Comparison of ENCODE assay signal across 9 mouse cellular contexts in genomic region chr4:108387106-108387505, GRCm38 (mm10). TPM values are rescaled to one million over a fixed set of nuclear protein-coding genes. Genes with fewer than 3 reads are reported as not detected.
DNase-seq lines count a peak whose midpoint lies in the region; ATAC-seq and TF ChIP-seq lines count a peak whose summit lies in the region.
"Had no signal": no experiment of that assay in that cellular context is flagged by ENCODE, and none has a peak within 500 bp of the region (broad histone marks: within the 10 kb centered on the region; RNA-seq: fewer than 3 reads in every experiment).

No protein-coding gene starts in this region.

- H3K27ac ChIP-seq in left cerebral cortex, adult 2 months, result no peak overlapping the region
- peak overlapping the region; percentile 89 for H3K27ac ChIP-seq in forebrain, embryonic 10.5 days
- H3K27ac ChIP-seq in intestine, embryonic 14.5 days (ENCODE audit: low read depth), result peak overlapping the region; percentile 89
- H3K27ac ChIP-seq in neural tube, embryonic 11.5 days (ENCODE audit: low read depth, low read length), result peak overlapping the region; percentile 70; the same call in 1 of the 2 replicates

- H3K4me2 ChIP-seq in intestine, embryonic 14.5 days (ENCODE audit: low read length), result peak overlapping the region; percentile 76; the same call in 1 of the 2 replicates
- H3K4me2 ChIP-seq in neural tube, embryonic 11.5 days (ENCODE audit: low read depth), result no peak overlapping the region

- H3K27me3 ChIP-seq in forebrain, embryonic 10.5 days (ENCODE audit: poor library complexity, severe bottlenecking), result peaks cover 48% of the 10 kb centered on the region
- peaks cover 10% of the 10 kb centered on the region for H3K27me3 ChIP-seq in intestine, embryonic 14.5 days (replicated peaks; ENCODE audit: control insufficient read depth, insufficient read depth, low read length)
- peaks cover 17% of the 10 kb centered on the region for H3K27me3 ChIP-seq in neural tube, embryonic 11.5 days (ENCODE audit: control insufficient read depth, insufficient read depth, low read length)

- no peaks in the 10 kb centered on the region for H3K9me3 ChIP-seq in forebrain, embryonic 10.5 days
- no peaks in the 10 kb centered on the region for H3K9me3 ChIP-seq in intestine, embryonic 14.5 days (ENCODE audit: control insufficient read depth, low read length)
- H3K9me3 ChIP-seq in neural tube, embryonic 11.5 days (ENCODE audit: control insufficient read depth, low read length), result no peaks in the 10 kb centered on the region

- peak; percentile 72 for ATAC-seq in intestine, embryonic 14.5 days (replicated peaks; ENCODE audit: low FRiP score, low TSS enrichment, low read depth)
- ATAC-seq in neural tube, embryonic 11.5 days (ENCODE audit: insufficient read depth, low FRiP score, low TSS enrichment), result no peak
- ATAC-seq in monocyte, adult 5-6 weeks (replicated peaks; ENCODE audit: insufficient number of reproducible peaks, low FRiP score, low TSS enrichment, poor library complexity, severe bottlenecking), result no peak
- ATAC-seq in erythroid progenitor cell, adult 5-6 weeks (replicated peaks; ENCODE audit: low FRiP score, poor library complexity, severe bottlenecking), result no peak

- peaks cover 42% of the 10 kb centered on the region for H3K4me1 ChIP-seq in forebrain, embryonic 10.5 days
- peaks cover 19% of the 10 kb centered on the region for H3K4me1 ChIP-seq in intestine, embryonic 14.5 days (replicated peaks; ENCODE audit: control insufficient read depth, insufficient read depth, low read length)
- H3K4me1 ChIP-seq in neural tube, embryonic 11.5 days (ENCODE audit: control insufficient read depth, insufficient read depth, low read length), result 0 out of 2 replicates have a peak, but pooled peaks cover 7% of the 10 kb centered on the region

- no peak for TF ChIP-seq CTCF in left cerebral cortex, adult 2 months (IDR thresholded peaks at IDR 0.05)

- H3K9ac ChIP-seq in intestine, embryonic 14.5 days (ENCODE audit: low read length), result peak overlapping the region; percentile 61
- peak overlapping the region; percentile 47; the same call in 1 of the 2 replicates for H3K9ac ChIP-seq in neural tube, embryonic 11.5 days (ENCODE audit: low read length)

- no peaks in the 10 kb centered on the region for H3K36me3 ChIP-seq in forebrain, embryonic 10.5 days (replicated peaks)
- no peaks in the 10 kb centered on the region for H3K36me3 ChIP-seq in intestine, embryonic 14.5 days (ENCODE audit: control insufficient read depth, insufficient read depth, low read length)
- no peaks in the 10 kb centered on the region for H3K36me3 ChIP-seq in neural tube, embryonic 11.5 days (ENCODE audit: control insufficient read depth, insufficient read depth, low read length)

- peak overlapping the region; percentile 49 for H3K4me3 ChIP-seq in left cerebral cortex, adult 2 months
- peak overlapping the region; percentile 45 for H3K4me3 ChIP-seq in forebrain, embryonic 10.5 days
- H3K4me3 ChIP-seq in intestine, embryonic 14.5 days (ENCODE audit: low read depth, low read length), result no peak overlapping the region
- no peak overlapping the region for H3K4me3 ChIP-seq in neural tube, embryonic 11.5 days (ENCODE audit: low read depth, low read length)

- 39% methylated on average over 4 of the region's 4 CpGs for WGBS in forebrain, embryonic 10.5 days
- WGBS in intestine, embryonic 14.5 days, result 27% methylated on average over 4 of the region's 4 CpGs
- WGBS in neural tube, embryonic 11.5 days, result 45% methylated on average over 4 of the region's 4 CpGs

- no peak for DNase-seq in left cerebral cortex, adult 2 months (ENCODE audit: extremely low spot score in 1 of 2, low spot score in 2 of 2)
- no peak for DNase-seq in left cerebral cortex, postnatal 4 days
- DNase-seq in forebrain, embryonic 10.5 days (ENCODE audit: extremely low spot score, low spot score), result no peak
- no peak for DNase-seq in intestine, embryonic 14.5 days (ENCODE audit: low spot score)
- DNase-seq in neural tube, embryonic 11.5 days (ENCODE audit: low spot score), result no peak
- DNase-seq in cerebellum, postnatal 25 days, result no peak

- intact Hi-C loops in left cerebral cortex, adult 2 months (cut with DNase I), result no loop called here
- intact Hi-C loops in left cerebral cortex, postnatal 4 days (cut with DNase I), result no loop called here

RNA-seq across cellular contexts. Expression of gene Shisal2a, which starts 4.0 kb away (rescaled TPM):
- total RNA-seq in left cerebral cortex, adult 2 months (2021), result not detected
- total RNA-seq in left cerebral cortex, postnatal 4 days (2021), result not detected
- polyA plus RNA-seq in forebrain, embryonic 10.5 days (2016; fragmentation: Nextera tagmentation; extraction: Ambion mirVana), result 1.7 and 1.8 TPM in 2 replicates
- 1.7 and 3.4 TPM in 2 replicates for polyA plus RNA-seq in intestine, embryonic 14.5 days (2014; fragmentation: Nextera tagmentation; extraction: Ambion mirVana)
- 2.7 and 4.3 TPM in 2 replicates for polyA plus RNA-seq in neural tube, embryonic 11.5 days (2014; fragmentation: Nextera tagmentation; extraction: Ambion mirVana)
- not detected in 3 replicates for total RNA-seq in monocyte, adult 5-6 weeks (2017)
- not detected in 2 replicates for total RNA-seq in erythroid progenitor cell, adult 5-6 weeks (2015; ENCODE audit: low replicate concordance)
- total RNA-seq in erythroid progenitor cell, adult 5-6 weeks (2017; ENCODE audit: low replicate concordance), result not detected in 2 replicates
- total RNA-seq: gastrocnemius, postnatal 25 days had no signal

RNA-seq across cellular contexts. Expression of gene Gpx7, which starts 19.7 kb away (rescaled TPM):
- 1 to 10 TPM; 4.7 to 4.8 TPM for total RNA-seq in left cerebral cortex, adult 2 months (2021)
- 10 to 100 TPM; 15.5 to 16.2 TPM for total RNA-seq in left cerebral cortex, postnatal 4 days (2021)
- polyA plus RNA-seq in forebrain, embryonic 10.5 days (2016; fragmentation: Nextera tagmentation; extraction: Ambion mirVana), result 30.5 and 34.8 TPM in 2 replicates
- 40.0 and 46.4 TPM in 2 replicates for polyA plus RNA-seq in intestine, embryonic 14.5 days (2014; fragmentation: Nextera tagmentation; extraction: Ambion mirVana)
- polyA plus RNA-seq in neural tube, embryonic 11.5 days (2014; fragmentation: Nextera tagmentation; extraction: Ambion mirVana), result 51.3 and 51.7 TPM in 2 replicates
- 0.78 TPM in 1 of 3 replicates, not detected in the others for total RNA-seq in monocyte, adult 5-6 weeks (2017)
- not detected in 2 replicates for total RNA-seq in erythroid progenitor cell, adult 5-6 weeks (2015; ENCODE audit: low replicate concordance)
- total RNA-seq in erythroid progenitor cell, adult 5-6 weeks (2017; ENCODE audit: low replicate concordance), result not detected in 2 replicates

RNA-seq across cellular contexts. Expression of gene Coa7, which starts 59.2 kb away (rescaled TPM):
- 10 to 100 TPM; 24.1 to 28.5 TPM for total RNA-seq in left cerebral cortex, adult 2 months (2021)
- total RNA-seq in left cerebral cortex, postnatal 4 days (2021), result 10 to 100 TPM; 31.2 to 40.7 TPM
- polyA plus RNA-seq in forebrain, embryonic 10.5 days (2016; fragmentation: Nextera tagmentation; extraction: Ambion mirVana), result 73.6 and 79.3 TPM in 2 replicates
- polyA plus RNA-seq in intestine, embryonic 14.5 days (2014; fragmentation: Nextera tagmentation; extraction: Ambion mirVana), result 58.3 and 63.4 TPM in 2 replicates
- polyA plus RNA-seq in neural tube, embryonic 11.5 days (2014; fragmentation: Nextera tagmentation; extraction: Ambion mirVana), result 48.5 and 55.3 TPM in 2 replicates
- 5.1 to 9.4 TPM (median 8.6 TPM) in 3 replicates for total RNA-seq in monocyte, adult 5-6 weeks (2017)
- total RNA-seq in erythroid progenitor cell, adult 5-6 weeks (2015; ENCODE audit: low replicate concordance), result 2.5 TPM in 1 of 2 replicates, not detected in the other
- 2.8 and 11.9 TPM in 2 replicates for total RNA-seq in erythroid progenitor cell, adult 5-6 weeks (2017; ENCODE audit: low replicate concordance)

Comparison
In these comparisons a context has a peak if more than half of its experiments do, and no peak if none do; other contexts are left out.
1. H3K4me3 ChIP-seq: peak in left cerebral cortex, adult 2 months (single experiment) and forebrain, embryonic 10.5 days (single experiment); none in intestine, embryonic 14.5 days (single experiment) and neural tube, embryonic 11.5 days (single experiment).